Mouse (Mus musculus): ENCODE measurements at regions not wholly inside any gene's neighbourhood (a gene's known extent, or its start where the extent isn't known, plus 50 kb on each side); places are given as distances from the start of the nearest gene placed in this dataset.
A peak's percentile ranks its signal among the peaks of the same experiment; 100 is the strongest.

GRCm38 (mm10) chr6:25321446-25321845 lies 365.3 kb upstream of the Tmem229a start:
- no peak for DNase-seq (ENCODE audit: extremely low read depth, low read depth)

DNA sequence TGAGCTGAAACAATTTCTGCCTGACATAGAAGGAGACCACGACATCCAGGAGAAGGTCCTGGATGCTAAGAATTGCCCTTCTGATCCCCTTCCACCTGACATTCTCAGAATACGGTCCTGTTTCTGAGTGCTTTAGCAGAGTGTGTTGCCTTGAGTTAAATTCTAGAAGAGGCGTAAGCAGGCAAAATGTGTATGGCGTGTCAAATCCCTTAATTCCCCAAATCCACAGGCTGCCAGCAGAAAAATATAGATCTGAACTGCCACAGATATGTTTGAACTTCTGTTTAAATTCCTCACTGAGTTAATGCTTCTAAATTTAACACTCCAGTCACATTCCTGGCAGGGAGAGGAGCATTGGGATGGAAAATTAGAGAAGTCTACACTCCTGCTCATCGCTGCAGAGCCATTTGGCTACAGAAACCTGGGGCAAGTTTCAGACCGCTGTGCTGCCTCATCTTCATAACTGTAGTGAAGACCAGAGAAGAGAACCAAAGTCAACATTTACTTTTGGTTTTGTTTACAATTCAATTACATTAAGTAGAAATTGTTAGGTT lies 364.3 kb upstream of the Tmem229a start:
- DNase-seq (ENCODE audit: extremely low read depth, low read depth) = no peak

GRCm38 (mm10) chr6:25307471-25307870 lies 351.4 kb upstream of the Tmem229a start:
- no peak for DNase-seq (ENCODE audit: extremely low read depth, low read depth)

DNA sequence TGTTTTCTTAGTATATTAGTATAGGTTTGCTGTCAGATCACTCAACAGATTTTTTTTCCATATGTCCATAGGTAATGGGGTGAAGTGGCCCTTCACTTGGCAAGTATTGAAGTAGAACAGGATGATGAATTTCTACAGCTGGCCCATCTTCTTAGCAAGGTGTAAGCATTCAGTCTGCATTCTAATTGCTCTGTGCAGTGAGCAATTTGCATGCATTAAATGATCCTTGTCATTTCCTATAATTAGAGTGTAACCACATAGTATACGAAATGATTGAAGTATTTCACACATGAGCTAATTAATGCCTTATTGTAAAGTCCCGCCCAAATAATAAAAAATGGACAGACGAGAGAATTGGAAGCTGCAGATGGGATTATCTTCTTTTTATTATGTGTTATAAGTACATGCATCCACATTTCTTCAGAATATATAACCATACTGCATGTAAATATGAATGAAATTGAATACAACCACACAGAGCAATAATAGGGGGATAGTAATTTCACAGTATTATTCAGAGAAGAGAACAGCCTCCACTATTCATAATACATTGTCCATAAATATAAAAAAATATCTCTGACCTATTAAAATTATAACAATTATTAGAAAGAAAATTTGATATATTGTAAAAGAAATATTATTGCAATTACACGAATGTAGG lies 348.9 kb upstream of the Tmem229a start:
- no peak for DNase-seq (ENCODE audit: extremely low read depth, low read depth)

GRCm38 (mm10) chr6:25291613-25292012 lies 335.5 kb upstream of the Tmem229a start:
- DNase-seq (ENCODE audit: extremely low read depth, low read depth) = no peak

- DNase-seq (ENCODE audit: extremely low read depth, low read depth) = no peak
Measured at GRCm38 (mm10) chr6:25287591-25287990, 331.5 kb upstream of the Tmem229a start.

DNA sequence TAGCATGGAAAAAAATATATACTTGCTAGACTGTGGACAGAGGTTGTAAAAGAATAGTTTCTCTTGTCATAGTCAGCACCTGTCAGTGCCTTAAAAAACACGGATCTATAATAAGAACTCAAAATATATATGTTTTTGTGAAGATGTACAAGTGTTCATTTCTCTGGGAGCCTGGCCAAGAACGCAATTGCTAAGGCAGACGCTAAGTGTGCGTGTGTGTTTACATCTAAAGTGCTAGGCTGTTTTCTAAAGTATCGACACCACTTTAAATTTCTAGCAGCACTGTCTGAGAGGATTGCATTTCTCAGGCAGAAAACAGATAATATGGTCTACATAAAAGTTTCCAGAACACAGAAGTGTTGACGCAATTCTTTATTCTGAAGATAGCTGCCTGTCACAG lies 330.2 kb upstream of the Tmem229a start:
- no peak for DNase-seq (ENCODE audit: extremely low read depth, low read depth)

DNA sequence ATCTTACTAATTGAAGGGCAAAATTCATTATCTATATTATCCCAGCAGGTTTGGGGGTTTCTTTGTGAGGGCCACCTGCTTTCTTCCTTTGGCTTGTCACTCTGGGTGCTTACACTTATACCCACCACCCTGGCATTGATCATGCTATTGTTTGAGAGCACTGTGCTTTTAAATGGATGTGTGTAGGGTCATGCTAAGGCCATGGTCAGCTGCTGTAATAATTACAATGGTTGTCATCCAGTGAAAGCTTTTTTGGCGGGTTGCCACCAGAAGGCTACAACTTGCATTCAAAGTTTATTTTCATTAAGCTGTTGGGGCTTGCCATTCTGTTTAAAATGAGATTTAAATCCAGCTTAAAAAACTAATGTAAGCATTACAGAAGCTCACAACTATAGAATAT lies 322.4 kb upstream of the Tmem229a start:
- DNase-seq (ENCODE audit: extremely low read depth, low read depth) = no peak

- DNase-seq (ENCODE audit: extremely low read depth, low read depth) = no peak
Measured at GRCm38 (mm10) chr6:25277703-25278447, 321.8 kb upstream of the Tmem229a start.

DNA sequence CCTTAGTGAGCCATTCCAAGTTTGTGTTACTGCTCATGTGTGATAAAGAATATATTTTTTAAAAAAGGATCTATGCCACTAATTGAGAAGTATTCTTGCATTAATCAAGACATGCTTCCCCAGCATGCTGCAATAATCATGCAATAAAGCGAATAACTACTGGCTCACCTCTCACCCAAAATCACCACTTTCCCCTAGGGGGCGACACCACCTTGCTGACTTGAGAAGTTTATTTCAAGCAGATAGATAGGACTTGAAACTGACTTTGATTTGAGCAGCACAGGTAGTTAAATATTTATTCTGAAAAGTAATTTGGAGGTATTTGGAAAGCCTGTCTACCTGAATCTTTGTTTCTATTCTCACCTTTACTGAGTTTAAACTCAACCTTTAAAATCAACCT lies 320.1 kb upstream of the Tmem229a start:
- peak; percentile 1 for DNase-seq (ENCODE audit: extremely low read depth, low read depth)

DNA sequence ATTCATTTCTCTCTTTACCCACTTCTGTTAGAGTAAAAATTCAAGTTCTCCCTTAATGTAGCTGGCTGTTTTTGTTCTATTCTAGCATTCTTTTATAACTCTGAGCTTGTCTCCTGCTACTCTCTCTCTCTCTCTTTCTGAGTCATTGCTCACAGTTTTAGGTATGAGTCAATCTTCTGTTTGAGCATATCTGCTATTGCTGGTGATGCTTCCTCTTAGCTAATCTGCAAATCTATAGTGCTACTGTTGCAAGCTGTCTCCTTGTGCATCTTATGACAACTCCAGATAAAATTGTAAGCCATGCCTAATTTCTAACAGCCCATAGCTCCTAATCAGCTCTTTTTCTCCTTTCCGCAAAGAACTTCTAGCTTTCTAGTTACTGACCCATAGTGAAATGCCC lies 304.5 kb upstream of the Tmem229a start:
- no peak for DNase-seq (ENCODE audit: extremely low read depth, low read depth)

GRCm38 (mm10) chr6:25255762-25256161 lies 299.7 kb upstream of the Tmem229a start:
- DNase-seq (ENCODE audit: extremely low read depth, low read depth) = no peak

DNA sequence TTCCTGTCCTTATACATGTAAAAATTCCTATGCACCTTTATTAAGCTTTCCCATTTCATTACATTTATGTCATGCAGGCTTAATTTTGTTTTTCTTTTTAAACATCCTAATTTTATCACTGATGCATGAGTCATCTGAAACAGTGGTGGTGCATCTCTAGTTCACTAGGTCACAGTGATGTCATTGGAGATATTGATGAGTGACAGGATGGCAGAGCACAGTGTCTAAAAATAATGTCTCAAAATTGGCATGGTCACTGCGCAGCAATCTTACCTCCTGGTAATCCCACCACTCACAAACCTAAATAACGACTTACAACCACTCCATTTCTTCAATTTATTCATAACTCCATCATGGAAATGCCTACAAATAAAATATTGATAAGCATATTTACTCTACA lies 280.9 kb upstream of the Tmem229a start:
- DNase-seq (ENCODE audit: extremely low read depth, low read depth) = no peak

DNA sequence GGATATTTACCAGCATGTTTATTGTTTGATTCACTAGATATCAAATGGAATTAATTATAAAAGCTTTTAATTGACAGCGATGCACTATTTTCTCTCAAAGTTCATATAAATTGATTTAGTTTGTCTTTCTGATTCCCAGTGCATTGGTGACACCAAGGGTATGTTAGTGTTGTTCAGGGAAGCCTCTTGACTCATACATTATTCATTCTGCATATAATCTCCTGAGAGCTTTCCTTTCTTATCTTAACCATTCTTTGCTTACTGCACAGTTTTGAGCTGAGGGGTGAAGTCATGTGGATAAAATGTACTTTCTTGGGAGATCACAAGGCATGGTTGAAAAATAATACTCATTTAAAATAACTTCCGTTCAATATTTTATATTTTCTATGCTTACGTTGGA lies 280.5 kb upstream of the Tmem229a start:
- no peak for DNase-seq (ENCODE audit: extremely low read depth, low read depth)

All from MEL-GATA-1-ER (cell line).